Mouse (Mus musculus) heart, embryonic 13.5 days (tissue): ENCODE measurements around the gene Tas1r2. TPM values are rescaled to one million over a fixed set of nuclear protein-coding genes. Genes with fewer than 3 reads are reported as not detected.

ENCODE experiments used
- ATAC-seq: fragments of 200-750 bp; cut with Nextera tagmentation; 2 replicates; pipeline ENCODE4 v1.8.0; 2017; ENCODE audit warnings: moderate TSS enrichment; ENCODE audit not compliant: insufficient number of reproducible peaks, low FRiP score, low TSS enrichment; ENCODE audit errors: extremely low read depth
- H3K27ac ChIP-seq: fragments of 300-500 bp; sonication (generic); replicated peaks from 2 replicates; pipeline ENCODE4 v1.5.1; 2015; ENCODE audit warnings: moderate library complexity, mild to moderate bottlenecking, inconsistent platforms
- H3K27me3 ChIP-seq: fragments of 300-500 bp; sonication (generic); replicated peaks from 2 replicates; pipeline ENCODE4 v1.6.1; 2015; ENCODE audit warnings: mild to moderate bottlenecking, inconsistent platforms
- H3K36me3 ChIP-seq: fragments of 300-500 bp; sonication (generic); 2 replicates; pipeline ENCODE4 v1.6.1; 2015; ENCODE audit warnings: mild to moderate bottlenecking, inconsistent platforms
- H3K4me1 ChIP-seq: fragments of 300-500 bp; sonication (generic); 2 replicates; pipeline ENCODE4 v1.6.1; 2015; ENCODE audit warnings: inconsistent platforms
- H3K4me2 ChIP-seq: fragments of 300-500 bp; sonication (generic); 2 replicates; pipeline ENCODE4 v1.6.1; 2015; ENCODE audit warnings: inconsistent platforms, mild to moderate bottlenecking, moderate library complexity
- H3K4me3 ChIP-seq: fragments of 300-500 bp; sonication (generic); 2 replicates; pipeline ENCODE4 v1.5.1; 2015; ENCODE audit warnings: moderate library complexity, mild to moderate bottlenecking, inconsistent platforms
- H3K9ac ChIP-seq: fragments of 300-500 bp; sonication (generic); 2 replicates; pipeline ENCODE4 v1.6.1; 2015; ENCODE audit warnings: inconsistent platforms, mild to moderate bottlenecking, moderate library complexity
- H3K9me3 ChIP-seq: fragments of 300-500 bp; sonication (generic); 2 replicates; pipeline ENCODE4 v1.6.1; 2016; ENCODE audit warnings: inconsistent platforms
- WGBS: fragments of 180-500 bp; shearing (Covaris S2); methylation state at CpG from one replicate; pipeline ENCODE4 v1.1.7; 2015; ENCODE audit warnings: mixed read lengths; 5-methylcytosine and 5-hydroxymethylcytosine counted together
- polyA plus RNA-seq: library from polyadenylated mRNA; unstranded; fragments of >200 nt; fragmentation: Nextera tagmentation; extraction: Ambion mirVana; gene quantifications from 2 replicates; pipeline ENCODE4 v1.2.1, GENCODE M21; 2015

Gene Tas1r2
- polyA plus RNA-seq, 1 experiment from 2014 or later = not detected

GRCm38 (mm10) chr4:139638356-139638755 lies 15.0 kb upstream of the Tas1r2 start:
- peaks cover 53% of the 10 kb centered on the region for H3K27me3 ChIP-seq
- H3K27ac ChIP-seq = no peak overlapping the region
- no peak overlapping the region for H3K4me2 ChIP-seq
- no peaks in the 10 kb centered on the region for H3K9me3 ChIP-seq
- H3K36me3 ChIP-seq = no peaks in the 10 kb centered on the region; the same call in 1 of the 2 replicates
- ATAC-seq = no peak
- peaks cover 16% of the 10 kb centered on the region for H3K4me1 ChIP-seq
- H3K9ac ChIP-seq = no peak overlapping the region
- WGBS = 93% methylated on average over 16 of the region's 16 CpGs
- no peak overlapping the region for H3K4me3 ChIP-seq

GRCm38 (mm10) chr4:139639801-139640200 lies 13.5 kb upstream of the Tas1r2 start:
- 73% methylated on average over 12 of the region's 12 CpGs for WGBS
- ATAC-seq = no peak
- Histone ChIP-seq H3K27me3 (peaks cover 59% of the 10 kb centered on the region), H3K9me3 (no peaks in the 10 kb centered on the region), H3K27ac (no peak overlapping the region), H3K36me3 (no peaks in the 10 kb centered on the region; the same call in 1 of the 2 replicates), H3K4me3 (no peak overlapping the region), H3K9ac (peak overlapping the region; percentile 21; the same call in 1 of the 2 replicates), H3K4me1 (peaks cover 16% of the 10 kb centered on the region), H3K4me2 (no peak overlapping the region)

- Histone ChIP-seq H3K36me3 (no peaks in the 10 kb centered on the region; the same call in 1 of the 2 replicates), H3K27me3 (peaks cover 59% of the 10 kb centered on the region), H3K4me2 (no peak overlapping the region), H3K4me3 (no peak overlapping the region), H3K9me3 (no peaks in the 10 kb centered on the region), H3K9ac (no peak overlapping the region), H3K27ac (no peak overlapping the region), H3K4me1 (peaks cover 16% of the 10 kb centered on the region)
- no peak for ATAC-seq
- WGBS = 74% methylated on average over 12 of the region's 12 CpGs
Observed at GRCm38 (mm10) chr4:139640333-139640732, 13.0 kb upstream of the Tas1r2 start.

- ATAC-seq = no peak
- Histone ChIP-seq H3K36me3 (no peaks in the 10 kb centered on the region; the same call in 1 of the 2 replicates), H3K4me1 (peaks cover 16% of the 10 kb centered on the region), H3K9ac (no peak overlapping the region), H3K27ac (no peak overlapping the region), H3K4me2 (no peak overlapping the region), H3K9me3 (no peaks in the 10 kb centered on the region), H3K27me3 (peaks cover 59% of the 10 kb centered on the region), H3K4me3 (no peak overlapping the region)
- 43% methylated on average over 6 of the region's 6 CpGs for WGBS
Observed at GRCm38 (mm10) chr4:139640775-139641174, 12.6 kb upstream of the Tas1r2 start.

- Histone ChIP-seq H3K4me2 (peak overlapping the region; percentile 73), H3K4me1 (peaks cover 16% of the 10 kb centered on the region), H3K27me3 (peaks cover 56% of the 10 kb centered on the region), H3K9ac (peak overlapping the region; percentile 74), H3K27ac (no peak overlapping the region), H3K4me3 (peak overlapping the region; percentile 46), H3K36me3 (peaks cover 10% of the 10 kb centered on the region), H3K9me3 (no peaks in the 10 kb centered on the region; the same call in 1 of the 2 replicates)
- 2% methylated on average over 30 of the region's 30 CpGs for WGBS
- ATAC-seq = no peak
Observed at GRCm38 (mm10) chr4:139641829-139642425, 11.4 kb upstream of the Tas1r2 start.

GRCm38 (mm10) chr4:139643972-139644371 lies 9.4 kb upstream of the Tas1r2 start:
- Histone ChIP-seq H3K27me3 (peaks cover 46% of the 10 kb centered on the region), H3K9ac (no peak overlapping the region), H3K9me3 (no peaks in the 10 kb centered on the region; the same call in 1 of the 2 replicates), H3K4me3 (no peak overlapping the region), H3K36me3 (peaks cover 21% of the 10 kb centered on the region), H3K27ac (no peak overlapping the region), H3K4me1 (peaks cover 16% of the 10 kb centered on the region), H3K4me2 (no peak overlapping the region)
- 12% methylated on average over 9 of the region's 9 CpGs for WGBS
- no peak for ATAC-seq

GRCm38 (mm10) chr4:139646916-139647315 lies 6.4 kb upstream of the Tas1r2 start:
- ATAC-seq = no peak
- H3K4me3 ChIP-seq = no peak overlapping the region
- H3K27me3 ChIP-seq = peaks cover 19% of the 10 kb centered on the region
- H3K9me3 ChIP-seq = no peaks in the 10 kb centered on the region; the same call in 1 of the 2 replicates
- WGBS = 77% methylated on average over 7 of the region's 7 CpGs
- H3K4me2 ChIP-seq = no peak overlapping the region
- H3K4me1 ChIP-seq = peaks cover 8% of the 10 kb centered on the region
- H3K27ac ChIP-seq = no peak overlapping the region
- H3K9ac ChIP-seq = no peak overlapping the region
- peaks cover 21% of the 10 kb centered on the region for H3K36me3 ChIP-seq

- H3K27ac ChIP-seq = no peak overlapping the region
- peaks cover 21% of the 10 kb centered on the region for H3K36me3 ChIP-seq
- H3K9me3 ChIP-seq = no peaks in the 10 kb centered on the region; the same call in 1 of the 2 replicates
- no peak overlapping the region for H3K4me3 ChIP-seq
- no peak for ATAC-seq
- 71% methylated on average over 15 of the region's 15 CpGs for WGBS
- H3K4me2 ChIP-seq = no peak overlapping the region
- H3K9ac ChIP-seq = no peak overlapping the region
- no peaks in the 10 kb centered on the region for H3K4me1 ChIP-seq
- peaks cover 16% of the 10 kb centered on the region for H3K27me3 ChIP-seq
Observed at GRCm38 (mm10) chr4:139650086-139650743, 3.1 kb upstream of the Tas1r2 start.

GRCm38 (mm10) chr4:139650907-139651306 lies 2.4 kb upstream of the Tas1r2 start:
- no peak for ATAC-seq
- H3K9ac ChIP-seq = no peak overlapping the region
- no peaks in the 10 kb centered on the region; the same call in 1 of the 2 replicates for H3K9me3 ChIP-seq
- H3K4me2 ChIP-seq = no peak overlapping the region
- no peak overlapping the region for H3K27ac ChIP-seq
- 70% methylated on average over 11 of the region's 11 CpGs for WGBS
- H3K4me1 ChIP-seq = no peaks in the 10 kb centered on the region
- peaks cover 19% of the 10 kb centered on the region for H3K27me3 ChIP-seq
- no peak overlapping the region for H3K4me3 ChIP-seq
- peaks cover 21% of the 10 kb centered on the region for H3K36me3 ChIP-seq

- Histone ChIP-seq H3K9me3 (peaks cover 13% of the 10 kb centered on the region; the same call in 1 of the 2 replicates), H3K4me1 (no peaks in the 10 kb centered on the region), H3K27me3 (peaks cover 25% of the 10 kb centered on the region), H3K36me3 (no peaks in the 10 kb centered on the region), H3K4me2 (no peak overlapping the region), H3K27ac (no peak overlapping the region), H3K9ac (no peak overlapping the region), H3K4me3 (no peak overlapping the region)
- 77% methylated on average over 14 of the region's 14 CpGs for WGBS
- no peak for ATAC-seq
Observed at GRCm38 (mm10) chr4:139661897-139662296, 8.6 kb downstream of the Tas1r2 start.

- 65% methylated on average over 6 of the region's 6 CpGs for WGBS
- H3K27ac ChIP-seq = no peak overlapping the region
Observed at GRCm38 (mm10) chr4:139667632-139668031, 14.3 kb downstream of the Tas1r2 start.

More at GRCm38 (mm10) chr4:139667632-139668031, 14.3 kb downstream of the Tas1r2 start:
- H3K4me3 ChIP-seq = no peak overlapping the region
- H3K4me1 ChIP-seq = no peaks in the 10 kb centered on the region
- H3K4me2 ChIP-seq = no peak overlapping the region
- no peak overlapping the region for H3K9ac ChIP-seq
- no peak for ATAC-seq
- H3K9me3 ChIP-seq = no peaks in the 10 kb centered on the region
- H3K36me3 ChIP-seq = no peaks in the 10 kb centered on the region
- peaks cover 21% of the 10 kb centered on the region for H3K27me3 ChIP-seq
